Mouse (Mus musculus): ENCODE data around the gene Olfr839-ps1. TPM values are rescaled to one million over a fixed set of nuclear protein-coding genes. Genes with fewer than 3 reads are reported as not detected.

Olfr839-ps1 gene
- 0.03 TPM in 1 of 2 replicates, not detected in the other for polyA plus RNA-seq (2015; fragmentation: Nextera tagmentation; extraction: Ambion mirVana)

DNA sequence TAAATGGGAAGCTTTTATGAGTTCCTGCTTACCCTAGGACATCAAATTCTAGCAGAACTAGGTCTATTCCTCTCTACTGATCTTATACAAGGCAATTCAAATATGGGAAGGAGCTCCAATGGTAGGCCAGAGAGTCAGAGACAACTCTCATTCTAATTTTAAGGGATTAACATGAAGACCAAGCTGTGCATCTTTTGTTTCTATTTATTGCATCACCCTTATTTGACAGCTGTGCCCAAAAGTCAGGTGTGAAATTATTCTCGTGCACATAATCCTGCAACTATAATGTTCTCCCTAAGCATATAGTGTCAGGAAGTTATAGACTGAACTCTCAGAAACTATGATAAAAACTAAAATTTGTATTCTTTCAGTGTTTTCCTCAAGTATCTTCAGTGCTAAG lies at the start of gene Olfr839-ps1:
TSS of gene Olfr839-ps1 (minus strand) at position 101 of the 400 bp plus-strand sequence.
- H3K4me3 ChIP-seq (replicated peaks): no peak within 1 kb of the TSS
- H3K27me3 ChIP-seq: no peaks in the 10 kb centered on the region
- no peak within 1 kb of the TSS for H3K27ac ChIP-seq
- H3K36me3 ChIP-seq: no peaks in the 10 kb centered on the region
- ATAC-seq: no peak
- 74% methylated on average over 1 of the region's 1 CpGs for WGBS
- H3K4me2 ChIP-seq (replicated peaks): no peak within 1 kb of the TSS
- peaks cover 23% of the 10 kb centered on the region; the same call in 1 of the 2 replicates for H3K9me3 ChIP-seq
- no peaks in the 10 kb centered on the region for H3K4me1 ChIP-seq (replicated peaks)
- no peak within 1 kb of the TSS for H3K9ac ChIP-seq (replicated peaks)

DNA sequence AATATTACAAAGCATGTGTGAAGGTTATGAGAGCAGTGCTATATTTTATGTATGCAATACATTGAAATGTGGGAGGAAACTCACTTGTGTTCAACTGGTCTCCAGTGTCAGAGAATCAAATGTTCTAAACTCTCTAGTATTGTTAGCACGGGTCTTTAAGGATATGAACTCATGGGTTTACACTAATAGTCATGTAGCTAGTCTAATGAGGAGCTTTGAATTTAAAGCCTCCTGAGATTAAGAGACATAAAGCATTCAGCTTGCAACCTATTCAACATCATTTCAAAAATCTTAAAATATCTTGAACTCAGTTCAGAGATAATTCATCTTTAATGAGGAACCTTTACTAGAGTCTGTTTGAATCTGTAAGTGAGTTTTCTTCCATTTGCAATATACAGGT lies 41.1 kb downstream of the Olfr839-ps1 start, which contains the start of gene Olfr837:
TSS of gene Olfr837 (plus strand) at position 301 of the 400 bp plus-strand sequence.
- no peak for ATAC-seq
- Histone ChIP-seq H3K4me1 (replicated peaks) (no peaks in the 10 kb centered on the region), H3K4me3 (replicated peaks) (no peak within 1 kb of the TSS), H3K4me2 (replicated peaks) (no peak within 1 kb of the TSS), H3K9me3 (no peaks in the 10 kb centered on the region; the same call in 1 of the 2 replicates), H3K27me3 (no peaks in the 10 kb centered on the region), H3K9ac (replicated peaks) (no peak within 1 kb of the TSS), H3K27ac (no peak within 1 kb of the TSS), H3K36me3 (no peaks in the 10 kb centered on the region)
- 78% methylated on average over 1 of the region's 1 CpGs for WGBS

DNA sequence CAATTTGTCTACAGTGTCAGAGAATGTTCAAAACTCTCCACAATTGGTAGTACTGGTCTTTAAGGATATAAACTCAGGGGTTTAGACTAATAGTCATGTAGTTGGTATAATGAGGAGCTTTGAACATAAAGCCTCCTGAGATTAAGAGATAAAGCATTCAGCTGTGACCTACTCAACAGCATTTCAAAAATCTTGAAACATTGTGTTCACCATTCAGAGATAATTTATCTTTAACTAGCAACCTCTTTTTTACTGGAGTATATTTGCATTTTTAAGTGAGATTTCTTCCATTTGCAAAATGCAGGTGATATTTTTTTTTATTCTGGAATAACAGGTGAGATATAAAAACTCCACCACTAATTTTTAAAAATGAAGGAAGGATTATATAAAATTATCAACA lies 57.0 kb downstream of the Olfr839-ps1 start, which contains the start of gene Olfr836:
TSS of gene Olfr836 (plus strand) at position 301 of the 400 bp plus-strand sequence.
- Histone ChIP-seq H3K4me2 (replicated peaks) (no peak within 1 kb of the TSS), H3K27ac (no peak within 1 kb of the TSS), H3K9me3 (peaks cover 6% of the 10 kb centered on the region; the same call in 1 of the 2 replicates), H3K9ac (replicated peaks) (no peak within 1 kb of the TSS), H3K4me1 (replicated peaks) (no peaks in the 10 kb centered on the region), H3K27me3 (no peaks in the 10 kb centered on the region), H3K36me3 (no peaks in the 10 kb centered on the region), H3K4me3 (replicated peaks) (no peak within 1 kb of the TSS)
- no peak for ATAC-seq

Other genes with a start within 250 kb of the Olfr839-ps1 start
- not detected in 2 replicates for gene Olfr832, start 240.2 kb downstream of the Olfr839-ps1 start, polyA plus RNA-seq (2015; fragmentation: Nextera tagmentation; extraction: Ambion mirVana)
- not detected in 2 replicates for gene Olfr834, start 189.3 kb downstream of the Olfr839-ps1 start, polyA plus RNA-seq (2015; fragmentation: Nextera tagmentation; extraction: Ambion mirVana)
- gene Olfr835, start 144.6 kb downstream of the Olfr839-ps1 start, polyA plus RNA-seq (2015; fragmentation: Nextera tagmentation; extraction: Ambion mirVana): not detected in 2 replicates
- not detected in 2 replicates for gene Olfr836, start 56.9 kb downstream of the Olfr839-ps1 start, polyA plus RNA-seq (2015; fragmentation: Nextera tagmentation; extraction: Ambion mirVana)
- gene Olfr837, start 41.0 kb downstream of the Olfr839-ps1 start, polyA plus RNA-seq (2015; fragmentation: Nextera tagmentation; extraction: Ambion mirVana): not detected in 2 replicates
- gene Olfr843, start 74.7 kb upstream of the Olfr839-ps1 start, polyA plus RNA-seq (2015; fragmentation: Nextera tagmentation; extraction: Ambion mirVana): not detected in 2 replicates
- not detected in 2 replicates for gene Olfr844, start 139.0 kb upstream of the Olfr839-ps1 start, polyA plus RNA-seq (2015; fragmentation: Nextera tagmentation; extraction: Ambion mirVana)
- not detected in 2 replicates for gene Olfr845, start 159.1 kb upstream of the Olfr839-ps1 start, polyA plus RNA-seq (2015; fragmentation: Nextera tagmentation; extraction: Ambion mirVana)
- gene Olfr846, start 186.7 kb upstream of the Olfr839-ps1 start, polyA plus RNA-seq (2015; fragmentation: Nextera tagmentation; extraction: Ambion mirVana): not detected in 2 replicates
- not detected in 2 replicates for gene Olfr847, start 201.4 kb upstream of the Olfr839-ps1 start, polyA plus RNA-seq (2015; fragmentation: Nextera tagmentation; extraction: Ambion mirVana)